Mouse (Mus musculus) CH12.LX (cell line): ENCODE measurements around the gene Chrne.

Experiments
- CTCF ChIP-seq, 2 experiments: IDR thresholded peaks in 1 of 2; conservative IDR thresholded peaks in 1 of 2; 2 replicates each; pipeline ENCODE4 v1.5.1; 2011 to 2012; ENCODE audit warnings: low read depth in 2 of 2, low read length in 2 of 2, improper control_type of control experiment in 1 of 2, inconsistent platforms in 1 of 2, mild to moderate bottlenecking in 1 of 2, moderate library complexity in 1 of 2
- HCFC1 ChIP-seq: IDR thresholded peaks from 2 replicates; pipeline ENCODE4 v1.6.1; 2012; ENCODE audit warnings: low read depth, mild to moderate bottlenecking, inconsistent platforms, low read length, improper control_type of control experiment
- POLR2A ChIP-seq: IDR thresholded peaks from 2 replicates; pipeline ENCODE4 v1.6.1; 2011; ENCODE audit warnings: low read depth, mild to moderate bottlenecking, improper control_type of control experiment, low read length
- ZKSCAN1 ChIP-seq: IDR thresholded peaks from 2 replicates; pipeline ENCODE4 v1.6.1; 2012; ENCODE audit warnings: low read depth, inconsistent platforms, low read length, improper control_type of control experiment, borderline replicate concordance

- TF ChIP-seq POLR2A (no peak), CTCF (conservative IDR thresholded peaks at IDR 0.05 in 1 of 2, IDR thresholded peaks at IDR 0.05 in 1 of 2; ENCODE audit: low read depth in 2 of 2, low read length in 2 of 2) (no peak), HCFC1 (no peak), ZKSCAN1 (no peak)
Observed at GRCm38 (mm10) chr11:70628431-70628830, 9.4 kb upstream of the Chrne start.
